Mouse (Mus musculus): ENCODE data around the gene Msmp. TPM values are rescaled to one million over a fixed set of nuclear protein-coding genes. Genes with fewer than 3 reads are reported as not detected.

The Msmp gene
- total RNA-seq, 1 experiment = 0.49 TPM

- TF ChIP-seq ZC3H11A (IDR thresholded peaks at IDR 0.05; ENCODE audit: borderline replicate concordance, low read depth, low read length) = no peak
- no peak for TF ChIP-seq ZNF384 (IDR thresholded peaks at IDR 0.05; ENCODE audit: low read depth, low read length)
- TF ChIP-seq CHD2 (IDR thresholded peaks at IDR 0.05; ENCODE audit: low read depth, low read length) = no peak
- TF ChIP-seq HCFC1 (IDR thresholded peaks at IDR 0.05; ENCODE audit: borderline replicate concordance, insufficient read depth, low read length) = no peak
- no peak for TF ChIP-seq MAFK (IDR thresholded peaks at IDR 0.05; ENCODE audit: insufficient read depth, low read depth, low read length)
- H3K9me3 ChIP-seq (ENCODE audit: control insufficient read depth, insufficient read depth, low read depth, low read length) = no peaks in the 10 kb centered on the region
- no peak overlapping the region for H3K27ac ChIP-seq (ENCODE audit: insufficient read depth, low read depth, low read length, poor library complexity, severe bottlenecking)
- DNase-seq (ENCODE audit: low read depth, low spot score) = no peak
- H3K4me3 ChIP-seq (ENCODE audit: insufficient read depth in 1 of 2, low read depth in 1 of 2, low read length in 2 of 2, poor library complexity in 1 of 2, severe bottlenecking in 1 of 2) = no peak overlapping the region
- H3K36me3 ChIP-seq (ENCODE audit: control insufficient read depth, insufficient read depth, low read length, poor library complexity, severe bottlenecking) = peaks cover 11% of the 10 kb centered on the region; the same call in 1 of the 2 replicates
- no peak overlapping the region for H3K9ac ChIP-seq (ENCODE audit: insufficient read depth, low read depth, low read length, poor library complexity, severe bottlenecking)
- in situ Hi-C loops (cut with MboI; ENCODE audit: low sequenced_read_pairs in 2 of 2, unreplicated experiment in 2 of 2) = no loop called here
- H3K4me1 ChIP-seq (ENCODE audit: control insufficient read depth in 2 of 2, insufficient read depth in 2 of 2, low read length in 2 of 2, poor library complexity in 1 of 2) = peaks cover 0 to 17% of the 10 kb centered on the region in 2 experiments; a peak in 1 of 4 replicates
Observed at GRCm38 (mm10) chr4:43586411-43586810, 2.1 kb upstream of the Msmp start.

- TF ChIP-seq ZNF384 (IDR thresholded peaks at IDR 0.05; ENCODE audit: low read depth, low read length) (no peak), MAFK (IDR thresholded peaks at IDR 0.05; ENCODE audit: insufficient read depth, low read depth, low read length) (no peak), HCFC1 (IDR thresholded peaks at IDR 0.05; ENCODE audit: borderline replicate concordance, insufficient read depth, low read length) (no peak), CHD2 (IDR thresholded peaks at IDR 0.05; ENCODE audit: low read depth, low read length) (no peak), ZC3H11A (IDR thresholded peaks at IDR 0.05; ENCODE audit: borderline replicate concordance, low read depth, low read length) (no peak)
- no peak overlapping the region for H3K27ac ChIP-seq (ENCODE audit: insufficient read depth, low read depth, low read length, poor library complexity, severe bottlenecking)
- H3K36me3 ChIP-seq (ENCODE audit: control insufficient read depth, insufficient read depth, low read length, poor library complexity, severe bottlenecking) = peaks cover 16% of the 10 kb centered on the region; the same call in 1 of the 2 replicates
- DNase-seq (ENCODE audit: low read depth, low spot score) = no peak
- peaks cover 0 to 17% of the 10 kb centered on the region in 2 experiments; a peak in 1 of 4 replicates for H3K4me1 ChIP-seq (ENCODE audit: control insufficient read depth in 2 of 2, insufficient read depth in 2 of 2, low read length in 2 of 2, poor library complexity in 1 of 2)
- H3K9me3 ChIP-seq (ENCODE audit: control insufficient read depth, insufficient read depth, low read depth, low read length) = no peaks in the 10 kb centered on the region
- in situ Hi-C loops (cut with MboI; ENCODE audit: low sequenced_read_pairs in 2 of 2, unreplicated experiment in 2 of 2) = no loop called here
- H3K4me3 ChIP-seq (ENCODE audit: insufficient read depth in 1 of 2, low read depth in 1 of 2, low read length in 2 of 2, poor library complexity in 1 of 2, severe bottlenecking in 1 of 2) = no peak overlapping the region
- H3K9ac ChIP-seq (ENCODE audit: insufficient read depth, low read depth, low read length, poor library complexity, severe bottlenecking) = no peak overlapping the region
Observed at GRCm38 (mm10) chr4:43585682-43586081, 1.4 kb upstream of the Msmp start.

- Histone ChIP-seq H3K9ac (ENCODE audit: insufficient read depth, low read depth, low read length, poor library complexity, severe bottlenecking) (no peak overlapping the region), H3K4me1 (ENCODE audit: control insufficient read depth in 2 of 2, insufficient read depth in 2 of 2, low read length in 2 of 2, poor library complexity in 1 of 2) (peaks cover 0 to 17% of the 10 kb centered on the region in 2 experiments; a peak in 2 of 4 replicates), H3K27ac (ENCODE audit: insufficient read depth, low read depth, low read length, poor library complexity, severe bottlenecking) (no peak overlapping the region), H3K4me3 (ENCODE audit: insufficient read depth in 1 of 2, low read depth in 1 of 2, low read length in 2 of 2, poor library complexity in 1 of 2, severe bottlenecking in 1 of 2) (no peak overlapping the region), H3K9me3 (ENCODE audit: control insufficient read depth, insufficient read depth, low read depth, low read length) (no peaks in the 10 kb centered on the region), H3K36me3 (ENCODE audit: control insufficient read depth, insufficient read depth, low read length, poor library complexity, severe bottlenecking) (peaks cover 21% of the 10 kb centered on the region; the same call in 1 of the 2 replicates)
- DNase-seq (ENCODE audit: low read depth, low spot score) = no peak
- in situ Hi-C loops (cut with MboI; ENCODE audit: low sequenced_read_pairs in 2 of 2, unreplicated experiment in 2 of 2) = no loop called here
- no peak for TF ChIP-seq ZNF384 (IDR thresholded peaks at IDR 0.05; ENCODE audit: low read depth, low read length)
- TF ChIP-seq MAFK (IDR thresholded peaks at IDR 0.05; ENCODE audit: insufficient read depth, low read depth, low read length) = no peak
- TF ChIP-seq CHD2 (IDR thresholded peaks at IDR 0.05; ENCODE audit: low read depth, low read length) = no peak
- no peak for TF ChIP-seq HCFC1 (IDR thresholded peaks at IDR 0.05; ENCODE audit: borderline replicate concordance, insufficient read depth, low read length)
- no peak for TF ChIP-seq ZC3H11A (IDR thresholded peaks at IDR 0.05; ENCODE audit: borderline replicate concordance, low read depth, low read length)
Observed at GRCm38 (mm10) chr4:43583421-43583820, 873 bp downstream of the Msmp start.

- Histone ChIP-seq H3K4me1 (ENCODE audit: control insufficient read depth in 2 of 2, insufficient read depth in 2 of 2, low read length in 2 of 2, poor library complexity in 1 of 2) (peaks cover 2 to 19% of the 10 kb centered on the region in 2 experiments; a peak in 3 of 4 replicates), H3K9me3 (ENCODE audit: control insufficient read depth, insufficient read depth, low read depth, low read length) (no peaks in the 10 kb centered on the region), H3K27ac (ENCODE audit: insufficient read depth, low read depth, low read length, poor library complexity, severe bottlenecking) (no peak overlapping the region), H3K9ac (ENCODE audit: insufficient read depth, low read depth, low read length, poor library complexity, severe bottlenecking) (no peak overlapping the region), H3K4me3 (ENCODE audit: insufficient read depth in 1 of 2, low read depth in 1 of 2, low read length in 2 of 2, poor library complexity in 1 of 2, severe bottlenecking in 1 of 2) (no peak overlapping the region), H3K36me3 (ENCODE audit: control insufficient read depth, insufficient read depth, low read length, poor library complexity, severe bottlenecking) (peaks cover 21% of the 10 kb centered on the region; the same call in 1 of the 2 replicates)
- DNase-seq (ENCODE audit: low read depth, low spot score) = no peak
- in situ Hi-C loops (cut with MboI; ENCODE audit: low sequenced_read_pairs in 2 of 2, unreplicated experiment in 2 of 2) = no loop called here
- TF ChIP-seq CHD2 (IDR thresholded peaks at IDR 0.05; ENCODE audit: low read depth, low read length) (no peak), HCFC1 (IDR thresholded peaks at IDR 0.05; ENCODE audit: borderline replicate concordance, insufficient read depth, low read length) (no peak), MAFK (IDR thresholded peaks at IDR 0.05; ENCODE audit: insufficient read depth, low read depth, low read length) (no peak), ZNF384 (IDR thresholded peaks at IDR 0.05; ENCODE audit: low read depth, low read length) (no peak), ZC3H11A (IDR thresholded peaks at IDR 0.05; ENCODE audit: borderline replicate concordance, low read depth, low read length) (no peak)
Observed at GRCm38 (mm10) chr4:43582241-43582640, 2.1 kb downstream of the Msmp start.

Data from ES-E14 (cell line).